In the genomic region with DNA sequence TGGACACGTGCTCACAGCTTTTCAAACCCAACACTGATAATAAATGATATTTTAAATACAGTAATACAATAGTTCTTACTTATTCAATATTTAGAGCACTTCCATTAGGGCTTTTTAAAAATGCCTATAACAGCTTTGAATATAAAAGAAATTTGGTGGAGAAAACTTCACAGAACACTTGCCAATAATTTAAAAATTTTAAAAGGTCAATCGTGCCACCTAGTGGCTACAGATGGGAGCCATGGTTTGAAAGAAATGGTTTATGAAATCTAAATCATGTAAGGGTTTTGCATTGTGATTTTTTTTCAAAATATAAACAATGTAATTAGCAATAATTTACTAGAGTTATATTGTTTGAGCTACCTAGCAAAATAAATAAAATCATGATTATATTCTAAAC, we compare ENCODE assay signal across 10 mouse cellular contexts.
A peak's percentile ranks its signal among the peaks of the same experiment; 100 is the strongest.
DNase-seq lines count a peak whose midpoint lies in the region; ATAC-seq and TF ChIP-seq lines count a peak whose summit lies in the region.
"Had no signal": no experiment of that assay in that cellular context is flagged by ENCODE, and none has a peak within 500 bp of the region (broad histone marks: within the 10 kb centered on the region; RNA-seq: fewer than 3 reads in every experiment).

No protein-coding gene starts in this region.

- no peak overlapping the region for H3K4me3 ChIP-seq in kidney, adult 2 months (ENCODE audit: insufficient read depth, low read depth, low read length)
- H3K4me3 ChIP-seq in kidney, embryonic 16.5 days (ENCODE audit: low read length) = no peak overlapping the region
- H3K4me3 ChIP-seq: limb, embryonic 15.5 days; stomach, embryonic 15.5 days had no signal

- no peaks in the 10 kb centered on the region for H3K27me3 ChIP-seq in kidney, adult 2 months (replicated peaks; ENCODE audit: control insufficient read depth, insufficient read depth, low read length)
- H3K27me3 ChIP-seq in kidney, embryonic 16.5 days (ENCODE audit: insufficient read depth, low read length) = no peaks in the 10 kb centered on the region
- H3K27me3 ChIP-seq: limb, embryonic 15.5 days; stomach, embryonic 15.5 days had no signal

- 47% methylated on average over 2 of the region's 2 CpGs for WGBS in kidney, adult 2 months
- WGBS in kidney, embryonic 16.5 days = 46% methylated on average over 2 of the region's 2 CpGs

- intact Hi-C loops in gastrocnemius, postnatal 14 days (cut with DNase I; ENCODE audit: low total_unique reads) = loop anchor here (5.0 kb wide), 1 partner anchor 1354 kb away; no protein-coding TSS in a partner anchor

- no peak overlapping the region for H3K4me2 ChIP-seq in kidney, embryonic 16.5 days (replicated peaks; ENCODE audit: low read depth, low read length)
- H3K4me2 ChIP-seq: limb, embryonic 15.5 days; stomach, embryonic 15.5 days had no signal

- H3K9me3 ChIP-seq in kidney, embryonic 16.5 days (ENCODE audit: low read length) = no peaks in the 10 kb centered on the region
- H3K9me3 ChIP-seq: limb, embryonic 15.5 days; stomach, embryonic 15.5 days had no signal

- DNase-seq in adrenal gland, postnatal 10 days = peak; percentile 48
- no peak for DNase-seq in adrenal gland, adult 8-10 months
- DNase-seq in kidney, adult 2 months = peak; percentile 22
- peak; percentile 54 for DNase-seq in A20 (ENCODE audit: low read depth, low spot score)
- peak; percentile 53 for DNase-seq in embryo, embryonic 11 days
- DNase-seq in right cerebral cortex, postnatal 14 days = peak; percentile 25
- no peak for DNase-seq in gastrocnemius, postnatal 14 days

- TF ChIP-seq CTCF in kidney, adult 2 months (conservative IDR thresholded peaks at IDR 0.05; ENCODE audit: insufficient read depth, insufficient read length, low read depth, low read length) = no peak

- H3K4me1 ChIP-seq in kidney, adult 2 months (ENCODE audit: control insufficient read depth, insufficient read depth, low read length) = no peaks in the 10 kb centered on the region
- H3K4me1 ChIP-seq in kidney, embryonic 16.5 days (ENCODE audit: insufficient read depth, low read length) = no peaks in the 10 kb centered on the region
- H3K4me1 ChIP-seq: limb, embryonic 15.5 days; stomach, embryonic 15.5 days had no signal

- no peak overlapping the region for H3K27ac ChIP-seq in kidney, adult 2 months (ENCODE audit: insufficient read depth, low read depth, low read length)
- H3K27ac ChIP-seq in kidney, embryonic 16.5 days (ENCODE audit: low read length) = no peak overlapping the region
- H3K27ac ChIP-seq: limb, embryonic 15.5 days; stomach, embryonic 15.5 days had no signal

- ATAC-seq in kidney, embryonic 16.5 days (ENCODE audit: low FRiP score, low TSS enrichment) = no peak

- no peak for TF ChIP-seq POLR2A in kidney, adult 2 months (IDR thresholded peaks at IDR 0.05; ENCODE audit: low read depth, low read length)

- no peak overlapping the region for H3K9ac ChIP-seq in kidney, embryonic 16.5 days (replicated peaks; ENCODE audit: low read length)
- H3K9ac ChIP-seq: limb, embryonic 15.5 days; stomach, embryonic 15.5 days had no signal

- H3K36me3 ChIP-seq in kidney, adult 2 months (ENCODE audit: control insufficient read depth, insufficient read depth, low read length) = no peaks in the 10 kb centered on the region
- H3K36me3 ChIP-seq in kidney, embryonic 16.5 days (ENCODE audit: insufficient read depth, low read length) = no peaks in the 10 kb centered on the region
- H3K36me3 ChIP-seq: limb, embryonic 15.5 days; stomach, embryonic 15.5 days had no signal

Comparison
In these comparisons a context has a peak if more than half of its experiments do, and no peak if none do; other contexts are left out.
1. DNase-seq: peak in adrenal gland, postnatal 10 days (single experiment), kidney, adult 2 months (single experiment), A20 (single experiment), embryo, embryonic 11 days (single experiment) and right cerebral cortex, postnatal 14 days (single experiment); none in adrenal gland, adult 8-10 months (single experiment) and gastrocnemius, postnatal 14 days (single experiment).